Mouse (Mus musculus): ENCODE measurements around the gene Fcer1g.

- TF ChIP-seq POLR2A (IDR thresholded peaks at IDR 0.05; ENCODE audit: borderline replicate concordance, extremely low read depth, insufficient read depth, insufficient read length, poor library complexity, severe bottlenecking) (no peak), CTCF (IDR thresholded peaks at IDR 0.05; ENCODE audit: borderline replicate concordance, extremely low read depth, insufficient read depth, insufficient read length) (no peak)
Measured at GRCm38 (mm10) chr1:171185655-171186054, 48.5 kb downstream of the Fcer1g start.
